20 mouse cellular contexts compared by ENCODE assay signal in genomic region chr11:97723709-97724108, GRCm38 (mm10). TPM values are rescaled to one million over a fixed set of nuclear protein-coding genes. Genes with fewer than 3 reads are reported as not detected.
DNase-seq lines count a peak whose midpoint lies in the region; ATAC-seq and TF ChIP-seq lines count a peak whose summit lies in the region.
"Had no signal": no experiment of that assay in that cellular context is flagged by ENCODE, and none has a peak within 500 bp of the region (broad histone marks: within the 10 kb centered on the region; RNA-seq: fewer than 3 reads in every experiment).

No protein-coding gene starts in this region.

- peaks cover 50% of the 10 kb centered on the region for H3K36me3 ChIP-seq in heart, embryonic 16.5 days (ENCODE audit: control insufficient read depth, insufficient read depth)
- no peaks in the 10 kb centered on the region for H3K36me3 ChIP-seq in heart, adult 2 months (ENCODE audit: control insufficient read depth, insufficient read depth, low read length)
- H3K36me3 ChIP-seq in megakaryocyte, embryonic 14.5 days (replicated peaks; ENCODE audit: low read length), result peaks cover 97% of the 10 kb centered on the region

- peak; percentile 60; the same call in 1 of the 2 replicates for ATAC-seq in heart, embryonic 16.5 days (replicated peaks; ENCODE audit: extremely low read depth, insufficient read depth, low FRiP score)
- ATAC-seq in megakaryocyte, adult 5-6 weeks (ENCODE audit: poor library complexity, severe bottlenecking), result no peak
- ATAC-seq in megakaryocyte-erythroid progenitor cell, adult 5-6 weeks (replicated peaks; ENCODE audit: low FRiP score, low TSS enrichment, poor library complexity, severe bottlenecking), result no peak
- ATAC-seq: midbrain, embryonic 16.5 days had no signal

- H3K27me3 ChIP-seq in heart, embryonic 16.5 days (ENCODE audit: control insufficient read depth, insufficient read depth, low read length), result no peaks in the 10 kb centered on the region
- H3K27me3 ChIP-seq in heart, adult 2 months (ENCODE audit: control insufficient read depth, insufficient read depth, low read length), result no peaks in the 10 kb centered on the region
- no peaks in the 10 kb centered on the region for H3K27me3 ChIP-seq in megakaryocyte, embryonic 14.5 days (replicated peaks)
- H3K27me3 ChIP-seq: forebrain, embryonic 12.5 days; hindbrain, embryonic 15.5 days; limb, embryonic 13.5 days had no signal

- no peak for TF ChIP-seq POLR2A in heart, adult 2 months (IDR thresholded peaks at IDR 0.05; ENCODE audit: insufficient read depth, low read depth, low read length)

- no peak overlapping the region for H3K4me3 ChIP-seq in heart, embryonic 16.5 days (ENCODE audit: low read length)
- no peak overlapping the region for H3K4me3 ChIP-seq in heart, adult 2 months
- peak overlapping the region; percentile 81 for H3K4me3 ChIP-seq in megakaryocyte, embryonic 14.5 days (replicated peaks)
- H3K4me3 ChIP-seq: forebrain, embryonic 12.5 days; hindbrain, embryonic 15.5 days; limb, embryonic 13.5 days had no signal

- 77% methylated on average over 7 of the region's 7 CpGs for WGBS in heart, embryonic 16.5 days
- 54% methylated on average over 7 of the region's 7 CpGs for WGBS in heart, adult 2 months

- intact Hi-C loops in heart, adult 2 months (cut with DNase I), result no loop called here

- H3K4me2 ChIP-seq in heart, embryonic 16.5 days (ENCODE audit: low read depth, low read length), result no peak overlapping the region
- H3K4me2 ChIP-seq: forebrain, embryonic 12.5 days; hindbrain, embryonic 15.5 days; limb, embryonic 13.5 days had no signal

- H3K9ac ChIP-seq in heart, embryonic 16.5 days (ENCODE audit: low read length), result no peak overlapping the region
- H3K9ac ChIP-seq in heart, adult 2 months (ENCODE audit: low read depth, low read length), result no peak overlapping the region
- H3K9ac ChIP-seq: forebrain, embryonic 12.5 days; hindbrain, embryonic 15.5 days; limb, embryonic 13.5 days had no signal

- no peak for DNase-seq in heart, adult 2 months
- peak; percentile 31 to 47 for DNase-seq in kidney, postnatal 4 days
- no peak for DNase-seq in kidney, postnatal 25 days
- DNase-seq: adrenal gland, postnatal 10 days; cerebellum, adult 11 months; cerebellum, postnatal 25 days; gastrocnemius, postnatal 25 days; heart, postnatal 14 days; kidney, adult 11 months; layer of hippocampus, adult 9-11 months; right cerebral cortex, adult 18-20 months; thymus, adult 2 months had no signal

- H3K79me2 ChIP-seq in heart, adult 2 months (replicated peaks; ENCODE audit: control insufficient read depth, insufficient read depth, low read length), result no peaks in the 10 kb centered on the region

- TF ChIP-seq CTCF in heart, adult 2 months (IDR thresholded peaks at IDR 0.05), result no peak

- H3K27ac ChIP-seq in heart, embryonic 16.5 days (ENCODE audit: low read length), result no peak overlapping the region
- H3K27ac ChIP-seq in heart, adult 2 months, result no peak overlapping the region
- H3K27ac ChIP-seq: forebrain, embryonic 12.5 days; hindbrain, embryonic 15.5 days; limb, embryonic 13.5 days had no signal

- TF ChIP-seq EP300 in heart, adult 2 months (IDR thresholded peaks at IDR 0.05; ENCODE audit: insufficient read depth, low read depth, low read length), result no peak

- no peaks in the 10 kb centered on the region; the same call in 1 of the 2 replicates for H3K9me3 ChIP-seq in heart, embryonic 16.5 days (replicated peaks; ENCODE audit: control insufficient read depth, low read length)
- peaks cover 14% of the 10 kb centered on the region for H3K9me3 ChIP-seq in megakaryocyte, embryonic 14.5 days
- H3K9me3 ChIP-seq: hindbrain, embryonic 15.5 days had no signal

- H3K4me1 ChIP-seq in heart, embryonic 16.5 days (ENCODE audit: control insufficient read depth, insufficient read depth, low read length), result no peaks in the 10 kb centered on the region
- no peaks in the 10 kb centered on the region for H3K4me1 ChIP-seq in heart, adult 2 months (ENCODE audit: control insufficient read depth, insufficient read depth, low read length)
- peaks cover 84% of the 10 kb centered on the region for H3K4me1 ChIP-seq in megakaryocyte, embryonic 14.5 days
- H3K4me1 ChIP-seq: forebrain, embryonic 12.5 days; hindbrain, embryonic 15.5 days; limb, embryonic 13.5 days had no signal

RNA-seq across cellular contexts. Expression of gene Psmb3, which starts 20.5 kb away (rescaled TPM):
- polyA plus RNA-seq in heart, embryonic 16.5 days (2015; fragmentation: Nextera tagmentation; extraction: Ambion mirVana), result 359 and 395 TPM in 2 replicates
- 100 to 1,000 TPM; 135 to 139 TPM for total RNA-seq in heart, adult 2 months (2021)
- polyA plus RNA-seq in heart, adult 2 months (2012; rRNA removed), result 273 and 314 TPM in 2 replicates
- polyA plus RNA-seq in megakaryocyte, embryonic 14.5 days (2012; ENCODE audit: insufficient read depth, low replicate concordance), result 44.4 and 47.3 TPM in 2 replicates
- 81.0 and 111 TPM in 2 replicates for total RNA-seq in megakaryocyte, adult 5-6 weeks (2015)
- 137 and 179 TPM in 2 replicates for total RNA-seq in megakaryocyte, adult 5-6 weeks (2017)
- 226 and 360 TPM in 2 replicates for total RNA-seq in megakaryocyte-erythroid progenitor cell, adult 5-6 weeks (2014; fragmentation: Nextera tagmentation)
- total RNA-seq in megakaryocyte-erythroid progenitor cell, adult 5-6 weeks (2017), result 171 and 175 TPM in 2 replicates

RNA-seq across cellular contexts. Expression of gene Pip4k2b, which starts 20.8 kb away (rescaled TPM):
- polyA plus RNA-seq in heart, embryonic 16.5 days (2015; fragmentation: Nextera tagmentation; extraction: Ambion mirVana), result 0.81 and 1.1 TPM in 2 replicates
- 10 to 100 TPM; 20.8 to 21.4 TPM for total RNA-seq in heart, adult 2 months (2021)
- polyA plus RNA-seq in heart, adult 2 months (2012; rRNA removed), result 13.8 and 18.1 TPM in 2 replicates
- 31.7 and 36.8 TPM in 2 replicates for polyA plus RNA-seq in megakaryocyte, embryonic 14.5 days (2012; ENCODE audit: insufficient read depth, low replicate concordance)
- total RNA-seq in megakaryocyte, adult 5-6 weeks (2015), result 14.9 and 17.3 TPM in 2 replicates
- 19.6 and 25.7 TPM in 2 replicates for total RNA-seq in megakaryocyte, adult 5-6 weeks (2017)
- 26.4 and 28.6 TPM in 2 replicates for total RNA-seq in megakaryocyte-erythroid progenitor cell, adult 5-6 weeks (2014; fragmentation: Nextera tagmentation)
- 24.3 and 26.6 TPM in 2 replicates for total RNA-seq in megakaryocyte-erythroid progenitor cell, adult 5-6 weeks (2017)

RNA-seq across cellular contexts. Expression of gene Pcgf2, which starts 23.4 kb away (rescaled TPM):
- 11.4 and 14.2 TPM in 2 replicates for polyA plus RNA-seq in heart, embryonic 16.5 days (2015; fragmentation: Nextera tagmentation; extraction: Ambion mirVana)
- total RNA-seq in heart, adult 2 months (2021), result 1 to 10 TPM; 4.1 to 5.6 TPM
- polyA plus RNA-seq in heart, adult 2 months (2012; rRNA removed), result 9.5 and 17.8 TPM in 2 replicates
- 83.4 and 214 TPM in 2 replicates for polyA plus RNA-seq in megakaryocyte, embryonic 14.5 days (2012; ENCODE audit: insufficient read depth, low replicate concordance)
- 2.8 and 3.1 TPM in 2 replicates for total RNA-seq in megakaryocyte, adult 5-6 weeks (2015)
- total RNA-seq in megakaryocyte, adult 5-6 weeks (2017), result 1.0 and 2.4 TPM in 2 replicates
- total RNA-seq in megakaryocyte-erythroid progenitor cell, adult 5-6 weeks (2014; fragmentation: Nextera tagmentation), result 6.8 and 19.0 TPM in 2 replicates
- 0.23 and 0.28 TPM in 2 replicates for total RNA-seq in megakaryocyte-erythroid progenitor cell, adult 5-6 weeks (2017)

RNA-seq across cellular contexts. Expression of gene Cisd3, which starts 38.1 kb away (rescaled TPM):
- polyA plus RNA-seq in heart, embryonic 16.5 days (2015; fragmentation: Nextera tagmentation; extraction: Ambion mirVana), result 81.1 and 86.1 TPM in 2 replicates
- total RNA-seq in heart, adult 2 months (2021), result 100 to 1,000 TPM; 130 to 137 TPM
- polyA plus RNA-seq in heart, adult 2 months (2012; rRNA removed), result 82.7 and 106 TPM in 2 replicates
- polyA plus RNA-seq in megakaryocyte, embryonic 14.5 days (2012; ENCODE audit: insufficient read depth, low replicate concordance), result 0.45 TPM in 1 of 2 replicates, not detected in the other
- total RNA-seq in megakaryocyte, adult 5-6 weeks (2015), result 18.7 and 19.8 TPM in 2 replicates
- total RNA-seq in megakaryocyte, adult 5-6 weeks (2017), result 2.3 and 12.8 TPM in 2 replicates
- 10.1 TPM in 1 of 2 replicates, not detected in the other for total RNA-seq in megakaryocyte-erythroid progenitor cell, adult 5-6 weeks (2014; fragmentation: Nextera tagmentation)
- total RNA-seq in megakaryocyte-erythroid progenitor cell, adult 5-6 weeks (2017), result 15.9 TPM in 1 of 2 replicates, not detected in the other

RNA-seq across cellular contexts. Expression of gene Cwc25, which starts 42.6 kb away (rescaled TPM):
- polyA plus RNA-seq in heart, embryonic 16.5 days (2015; fragmentation: Nextera tagmentation; extraction: Ambion mirVana), result 10.7 and 12.5 TPM in 2 replicates
- 1 to 10 TPM; 7.6 to 7.9 TPM for total RNA-seq in heart, adult 2 months (2021)
- 6.0 and 8.7 TPM in 2 replicates for polyA plus RNA-seq in heart, adult 2 months (2012; rRNA removed)
- polyA plus RNA-seq in megakaryocyte, embryonic 14.5 days (2012; ENCODE audit: insufficient read depth, low replicate concordance), result 2.6 and 14.6 TPM in 2 replicates
- 11.1 and 11.8 TPM in 2 replicates for total RNA-seq in megakaryocyte, adult 5-6 weeks (2015)
- total RNA-seq in megakaryocyte, adult 5-6 weeks (2017), result 21.0 and 22.4 TPM in 2 replicates
- total RNA-seq in megakaryocyte-erythroid progenitor cell, adult 5-6 weeks (2014; fragmentation: Nextera tagmentation), result 17.7 and 18.9 TPM in 2 replicates
- total RNA-seq in megakaryocyte-erythroid progenitor cell, adult 5-6 weeks (2017), result 20.4 and 23.3 TPM in 2 replicates

Comparison
In these comparisons a context has a peak if more than half of its experiments do, and no peak if none do; other contexts are left out.
1. DNase-seq: peak in kidney, postnatal 4 days (2 of 2); none in heart, adult 2 months (0 of 2) and kidney, postnatal 25 days (0 of 2).